Mouse (Mus musculus): ENCODE results near the gene Vps51. TPM values are rescaled to one million over a fixed set of nuclear protein-coding genes. Genes with fewer than 3 reads are reported as not detected.
A peak's percentile ranks its signal among the peaks of the same experiment; 100 is the strongest.

The Vps51 gene
- polyA plus RNA-seq, 2 experiments: 51.9 to 81.6 TPM

GRCm38 (mm10) chr19:6020276-6020675, 56.8 kb downstream of the Vps51 start:
- Histone ChIP-seq H3K4me3 (replicated peaks; ENCODE audit: low read length) (no peak overlapping the region), H3K27me3 (ENCODE audit: control insufficient read depth, insufficient read depth, low read length) (no peaks in the 10 kb centered on the region), H3K36me3 (ENCODE audit: control insufficient read depth, insufficient read depth, low read length) (no peaks in the 10 kb centered on the region), H3K9ac (ENCODE audit: low read depth, low read length, severe bottlenecking) (no peak overlapping the region), H3K9me3 (ENCODE audit: control insufficient read depth, low read length) (no peaks in the 10 kb centered on the region), H3K4me1 (ENCODE audit: control insufficient read depth, insufficient read depth, low read length) (peaks cover 5% of the 10 kb centered on the region; the same call in 1 of the 2 replicates), H3K4me2 (replicated peaks; ENCODE audit: low read depth, low read length, severe bottlenecking) (no peak overlapping the region), H3K27ac (replicated peaks; ENCODE audit: low read depth, low read length) (no peak overlapping the region)
- DNase-seq (ENCODE audit: low spot score): no peak
- ATAC-seq (ENCODE audit: low FRiP score, low read depth): no peak
- WGBS: 49% methylated on average over 3 of the region's 3 CpGs
- no peak for TF ChIP-seq POLR2A (IDR thresholded peaks at IDR 0.05; ENCODE audit: borderline replicate concordance, extremely low read depth, insufficient read depth, insufficient read length)

GRCm38 (mm10) chr19:6018142-6019089, 58.6 kb downstream of the Vps51 start:
- no peaks in the 10 kb centered on the region for H3K9me3 ChIP-seq (ENCODE audit: control insufficient read depth, low read length)
- TF ChIP-seq POLR2A (IDR thresholded peaks at IDR 0.05; ENCODE audit: borderline replicate concordance, extremely low read depth, insufficient read depth, insufficient read length): no peak
- no peak overlapping the region for H3K9ac ChIP-seq (ENCODE audit: low read depth, low read length, severe bottlenecking)
- ATAC-seq (ENCODE audit: low FRiP score, low read depth) (no peak), DNase-seq (ENCODE audit: low spot score) (peak; percentile 77)
- H3K36me3 ChIP-seq (ENCODE audit: control insufficient read depth, insufficient read depth, low read length): no peaks in the 10 kb centered on the region
- H3K27me3 ChIP-seq (ENCODE audit: control insufficient read depth, insufficient read depth, low read length): no peaks in the 10 kb centered on the region
- no peak overlapping the region for H3K4me3 ChIP-seq (replicated peaks; ENCODE audit: low read length)
- H3K27ac ChIP-seq (replicated peaks; ENCODE audit: low read depth, low read length): no peak overlapping the region
- H3K4me1 ChIP-seq (ENCODE audit: control insufficient read depth, insufficient read depth, low read length): peaks cover 8% of the 10 kb centered on the region; the same call in 1 of the 2 replicates
- WGBS: 29% methylated on average over 15 of the region's 15 CpGs
- no peak overlapping the region for H3K4me2 ChIP-seq (replicated peaks; ENCODE audit: low read depth, low read length, severe bottlenecking)

Small RNA genes within 50 kb of the gene (microRNA-seq; reads per million reads assigned to microRNA genes)
- gene Mir6988: 0.69 reads per million

Other genes starting within 250 kb of the Vps51 start
- gene Frmd8, start 202.0 kb downstream of the Vps51 start, polyA plus RNA-seq (2012; rRNA removed): 22.7 and 30.1 TPM in 2 replicates
- gene Frmd8, start 202.0 kb downstream of the Vps51 start, polyA plus RNA-seq (2014; fragmentation: Nextera tagmentation; extraction: Ambion mirVana): 22.6 and 22.7 TPM in 2 replicates
- gene Slc25a45, start 199.4 kb downstream of the Vps51 start, polyA plus RNA-seq (2012; rRNA removed): 6.2 and 6.3 TPM in 2 replicates
- gene Slc25a45, start 199.4 kb downstream of the Vps51 start, polyA plus RNA-seq (2014; fragmentation: Nextera tagmentation; extraction: Ambion mirVana): 2.5 and 3.0 TPM in 2 replicates
- gene Tigd3, start 183.1 kb downstream of the Vps51 start, polyA plus RNA-seq (2012; rRNA removed): 4.8 TPM in 2 replicates
- gene Tigd3, start 183.1 kb downstream of the Vps51 start, polyA plus RNA-seq (2014; fragmentation: Nextera tagmentation; extraction: Ambion mirVana): 1.7 and 2.0 TPM in 2 replicates
- 179 and 199 TPM in 2 replicates for gene Dpf2, start 164.2 kb downstream of the Vps51 start, polyA plus RNA-seq (2012; rRNA removed)
- gene Dpf2, start 164.2 kb downstream of the Vps51 start, polyA plus RNA-seq (2014; fragmentation: Nextera tagmentation; extraction: Ambion mirVana): 143 and 147 TPM in 2 replicates
- gene Cdc42ep2, start 152.4 kb downstream of the Vps51 start, polyA plus RNA-seq (2012; rRNA removed): 9.7 and 10.0 TPM in 2 replicates
- gene Cdc42ep2, start 152.4 kb downstream of the Vps51 start, polyA plus RNA-seq (2014; fragmentation: Nextera tagmentation; extraction: Ambion mirVana): 6.5 and 8.0 TPM in 2 replicates
- gene Pola2, start 113.0 kb downstream of the Vps51 start, polyA plus RNA-seq (2012; rRNA removed): 87.9 and 109 TPM in 2 replicates
- gene Pola2, start 113.0 kb downstream of the Vps51 start, polyA plus RNA-seq (2014; fragmentation: Nextera tagmentation; extraction: Ambion mirVana): 65.8 and 66.3 TPM in 2 replicates
- not detected in 2 replicates for gene Slc22a20, start 91.1 kb downstream of the Vps51 start, polyA plus RNA-seq (2012; rRNA removed)
- gene Slc22a20, start 91.1 kb downstream of the Vps51 start, polyA plus RNA-seq (2014; fragmentation: Nextera tagmentation; extraction: Ambion mirVana): not detected in 2 replicates
- 29.0 and 33.4 TPM in 2 replicates for gene Capn1, start 61.3 kb downstream of the Vps51 start, polyA plus RNA-seq (2012; rRNA removed)
- gene Capn1, start 61.3 kb downstream of the Vps51 start, polyA plus RNA-seq (2014; fragmentation: Nextera tagmentation; extraction: Ambion mirVana): 18.0 and 19.7 TPM in 2 replicates
- 49.2 and 63.9 TPM in 2 replicates for gene Syvn1, start 30.7 kb downstream of the Vps51 start, polyA plus RNA-seq (2012; rRNA removed)
- gene Syvn1, start 30.7 kb downstream of the Vps51 start, polyA plus RNA-seq (2014; fragmentation: Nextera tagmentation; extraction: Ambion mirVana): 31.5 and 34.6 TPM in 2 replicates
- 47.0 and 54.8 TPM in 2 replicates for gene Mrpl49, start 19.4 kb downstream of the Vps51 start, polyA plus RNA-seq (2012; rRNA removed)
- gene Mrpl49, start 19.4 kb downstream of the Vps51 start, polyA plus RNA-seq (2014; fragmentation: Nextera tagmentation; extraction: Ambion mirVana): 75.3 and 75.5 TPM in 2 replicates
- 1,573 and 1,838 TPM in 2 replicates for gene Fau, start 19.4 kb downstream of the Vps51 start, polyA plus RNA-seq (2012; rRNA removed)
- gene Fau, start 19.4 kb downstream of the Vps51 start, polyA plus RNA-seq (2014; fragmentation: Nextera tagmentation; extraction: Ambion mirVana): 948 and 968 TPM in 2 replicates
- 32.0 and 41.5 TPM in 2 replicates for gene Znhit2, start 16.0 kb downstream of the Vps51 start, polyA plus RNA-seq (2012; rRNA removed)
- gene Znhit2, start 16.0 kb downstream of the Vps51 start, polyA plus RNA-seq (2014; fragmentation: Nextera tagmentation; extraction: Ambion mirVana): 36.5 and 37.0 TPM in 2 replicates
- 43.8 and 59.6 TPM in 2 replicates for gene Tm7sf2, start 8.9 kb downstream of the Vps51 start, polyA plus RNA-seq (2012; rRNA removed)
- 15.5 and 18.8 TPM in 2 replicates for gene Tm7sf2, start 8.9 kb downstream of the Vps51 start, polyA plus RNA-seq (2014; fragmentation: Nextera tagmentation; extraction: Ambion mirVana)
- 0.20 TPM in 1 of 2 replicates, not detected in the other for gene Tmem262, start 2.8 kb upstream of the Vps51 start, polyA plus RNA-seq (2012; rRNA removed)
- gene Tmem262, start 2.8 kb upstream of the Vps51 start, polyA plus RNA-seq (2014; fragmentation: Nextera tagmentation; extraction: Ambion mirVana): not detected in 2 replicates
- gene Gm28374, start 5.0 kb upstream of the Vps51 start, polyA plus RNA-seq (2012; rRNA removed): 1.1 and 1.3 TPM in 2 replicates
- 1.1 and 1.3 TPM in 2 replicates for gene Gm28374, start 5.0 kb upstream of the Vps51 start, polyA plus RNA-seq (2014; fragmentation: Nextera tagmentation; extraction: Ambion mirVana)
- gene Zfpl1, start 7.7 kb upstream of the Vps51 start, polyA plus RNA-seq (2012; rRNA removed): 134 and 177 TPM in 2 replicates
- gene Zfpl1, start 7.7 kb upstream of the Vps51 start, polyA plus RNA-seq (2014; fragmentation: Nextera tagmentation; extraction: Ambion mirVana): 85.4 and 91.0 TPM in 2 replicates
- 22.0 and 23.3 TPM in 2 replicates for gene Cdca5, start 7.8 kb upstream of the Vps51 start, polyA plus RNA-seq (2012; rRNA removed)
- 27.9 and 31.5 TPM in 2 replicates for gene Cdca5, start 7.8 kb upstream of the Vps51 start, polyA plus RNA-seq (2014; fragmentation: Nextera tagmentation; extraction: Ambion mirVana)
- 0.14 and 0.75 TPM in 2 replicates for gene AC131692.1, start 17.2 kb upstream of the Vps51 start, polyA plus RNA-seq (2012; rRNA removed)
- gene AC131692.1, start 17.2 kb upstream of the Vps51 start, polyA plus RNA-seq (2014; fragmentation: Nextera tagmentation; extraction: Ambion mirVana): not detected in 2 replicates
- 2.5 and 3.0 TPM in 2 replicates for gene Naaladl1, start 28.6 kb upstream of the Vps51 start, polyA plus RNA-seq (2012; rRNA removed)
- gene Naaladl1, start 28.6 kb upstream of the Vps51 start, polyA plus RNA-seq (2014; fragmentation: Nextera tagmentation; extraction: Ambion mirVana): 0.21 and 0.48 TPM in 2 replicates
- 45.6 and 57.9 TPM in 2 replicates for gene Sac3d1, start 41.4 kb upstream of the Vps51 start, polyA plus RNA-seq (2012; rRNA removed)
- gene Sac3d1, start 41.4 kb upstream of the Vps51 start, polyA plus RNA-seq (2014; fragmentation: Nextera tagmentation; extraction: Ambion mirVana): 53.8 and 55.9 TPM in 2 replicates
- 36.4 and 48.9 TPM in 2 replicates for gene Snx15, start 51.1 kb upstream of the Vps51 start, polyA plus RNA-seq (2012; rRNA removed)
- gene Snx15, start 51.1 kb upstream of the Vps51 start, polyA plus RNA-seq (2014; fragmentation: Nextera tagmentation; extraction: Ambion mirVana): 30.2 and 33.9 TPM in 2 replicates
- 0.10 and 0.22 TPM in 2 replicates for gene Batf2, start 63.8 kb upstream of the Vps51 start, polyA plus RNA-seq (2012; rRNA removed)
- gene Batf2, start 63.8 kb upstream of the Vps51 start, polyA plus RNA-seq (2014; fragmentation: Nextera tagmentation; extraction: Ambion mirVana): 0.15 TPM in 1 of 2 replicates, not detected in the other
- gene Arl2, start 64.3 kb upstream of the Vps51 start, polyA plus RNA-seq (2012; rRNA removed): 91.9 and 127 TPM in 2 replicates
- 76.0 and 77.5 TPM in 2 replicates for gene Arl2, start 64.3 kb upstream of the Vps51 start, polyA plus RNA-seq (2014; fragmentation: Nextera tagmentation; extraction: Ambion mirVana)
- gene Majin, start 107.2 kb upstream of the Vps51 start, polyA plus RNA-seq (2012; rRNA removed): 0.05 and 0.09 TPM in 2 replicates
- not detected in 2 replicates for gene Majin, start 107.2 kb upstream of the Vps51 start, polyA plus RNA-seq (2014; fragmentation: Nextera tagmentation; extraction: Ambion mirVana)
- gene Gpha2, start 149.1 kb upstream of the Vps51 start, polyA plus RNA-seq (2012; rRNA removed): 1.5 and 2.7 TPM in 2 replicates
- 1.2 and 2.3 TPM in 2 replicates for gene Gpha2, start 149.1 kb upstream of the Vps51 start, polyA plus RNA-seq (2014; fragmentation: Nextera tagmentation; extraction: Ambion mirVana)
- gene Ppp2r5b, start 158.6 kb upstream of the Vps51 start, polyA plus RNA-seq (2012; rRNA removed): 45.0 and 48.1 TPM in 2 replicates
- gene Ppp2r5b, start 158.6 kb upstream of the Vps51 start, polyA plus RNA-seq (2014; fragmentation: Nextera tagmentation; extraction: Ambion mirVana): 27.5 and 27.8 TPM in 2 replicates
- gene Atg2a, start 164.4 kb upstream of the Vps51 start, polyA plus RNA-seq (2012; rRNA removed): 18.3 and 25.7 TPM in 2 replicates
- 10.6 and 14.6 TPM in 2 replicates for gene Atg2a, start 164.4 kb upstream of the Vps51 start, polyA plus RNA-seq (2014; fragmentation: Nextera tagmentation; extraction: Ambion mirVana)
- gene Ehd1, start 199.5 kb upstream of the Vps51 start, polyA plus RNA-seq (2012; rRNA removed): 160 and 232 TPM in 2 replicates
- 68.7 and 81.8 TPM in 2 replicates for gene Ehd1, start 199.5 kb upstream of the Vps51 start, polyA plus RNA-seq (2014; fragmentation: Nextera tagmentation; extraction: Ambion mirVana)
- gene Cdc42bpg, start 229.2 kb upstream of the Vps51 start, polyA plus RNA-seq (2012; rRNA removed): 15.2 and 17.0 TPM in 2 replicates
- 1.4 and 2.0 TPM in 2 replicates for gene Cdc42bpg, start 229.2 kb upstream of the Vps51 start, polyA plus RNA-seq (2014; fragmentation: Nextera tagmentation; extraction: Ambion mirVana)